Mouse (Mus musculus) pancreas, adult 10 weeks (tissue): ENCODE data around the gene Gm20388. TPM values are rescaled to one million over a fixed set of nuclear protein-coding genes. Genes with fewer than 3 reads are reported as not detected.

Experiments used
- polyA plus RNA-seq: library from polyadenylated mRNA; stranded (reverse); fragments of 350-450 nt; fragmentation: Illumina TruSeq; extraction: RNeasy Lipid Tissue Mini Kit (QIAGEN cat#74804); gene quantifications from one replicate; pipeline ENCODE4 v1.2.3, GENCODE M21; 2015; ENCODE audit warnings: low read depth, low replicate concordance; ENCODE audit not compliant: insufficient read depth

Gene Gm20388
- polyA plus RNA-seq, 1 experiment from 2014 or later = 7.6 TPM

GRCm38 (mm10) chr8:121107668-121108656 is 1197.3 kb downstream of the Gm20388 start, which contains the start of gene Mthfsd:
TSS of gene Mthfsd (minus strand) at chr8:121108392.

GRCm38 (mm10) chr8:121115948-121116347 is 1205.3 kb downstream of the Gm20388 start, which contains the start of gene Foxc2:
TSS of gene Foxc2 (plus strand) at chr8:121116171.

GRCm38 (mm10) chr8:121127756-121128375 is 1217.2 kb downstream of the Gm20388 start, which contains the start of gene Foxl1:
TSS of gene Foxl1 (plus strand) at chr8:121127940.

GRCm38 (mm10) chr8:121544276-121544785 is 1633.7 kb downstream of the Gm20388 start, which contains the start of gene 1700018B08Rik:
TSS of gene 1700018B08Rik (minus strand) at chr8:121544320.

GRCm38 (mm10) chr8:121578676-121579451 is 1668.2 kb downstream of the Gm20388 start, which contains the start of gene Fbxo31:
TSS of gene Fbxo31 (minus strand) at chr8:121578806.

GRCm38 (mm10) chr8:121590203-121591177 is 1679.8 kb downstream of the Gm20388 start, which contains the start of gene Map1lc3b:
TSS of gene Map1lc3b (plus strand) at chr8:121590361.

GRCm38 (mm10) chr8:121652774-121653323 is 1742.2 kb downstream of the Gm20388 start, which contains the start of gene Zcchc14:
TSS of gene Zcchc14 (minus strand) at chr8:121652901.

GRCm38 (mm10) chr8:121729323-121729722 is 1818.7 kb downstream of the Gm20388 start, which contains the start of gene Jph3:
TSS of gene Jph3 (plus strand) at chr8:121729623.

GRCm38 (mm10) chr8:121829048-121829776 is 1918.6 kb downstream of the Gm20388 start, which contains the start of gene Klhdc4:
TSS of gene Klhdc4 (minus strand) at chr8:121829569.

GRCm38 (mm10) chr8:121907587-121908248 is 1997.1 kb downstream of the Gm20388 start, which contains the start of gene Slc7a5:
TSS of gene Slc7a5 (minus strand) at chr8:121907694.

GRCm38 (mm10) chr8:121944831-121945230 is 2034.2 kb downstream of the Gm20388 start, which contains the start of gene Car5a:
TSS of gene Car5a (minus strand) at chr8:121944904.

GRCm38 (mm10) chr8:121949222-121949800 is 2038.7 kb downstream of the Gm20388 start, which contains the start of gene Banp:
TSS of gene Banp (plus strand) at chr8:121949750.

GRCm38 (mm10) chr8:122282035-122282358 is 2371.4 kb downstream of the Gm20388 start, which contains the start of gene Zfpm1:
TSS of gene Zfpm1 (plus strand) at chr8:122282141.

GRCm38 (mm10) chr8:122360696-122361416 is 2450.2 kb downstream of the Gm20388 start, which contains the start of gene Trhr2:
TSS of gene Trhr2 (minus strand) at chr8:122360746.

GRCm38 (mm10) chr8:122376365-122377231 is 2466.0 kb downstream of the Gm20388 start, which contains the start of gene Zc3h18:
TSS of gene Zc3h18 (plus strand) at chr8:122376609.

GRCm38 (mm10) chr8:122421376-122422070 is 2510.9 kb downstream of the Gm20388 start, which contains the start of gene Il17c:
TSS of gene Il17c (plus strand) at chr8:122422020.

